Mouse (Mus musculus): Measurements from ENCODE around the gene Osmr. TPM values are rescaled to one million over a fixed set of nuclear protein-coding genes. Genes with fewer than 3 reads are reported as not detected.
"Not testable (repeated sequence)": the region's sequence is repeated elsewhere in the genome, so short reads cannot be mapped to it uniquely, and the experiment has no call there.

The Osmr gene
- polyA plus RNA-seq, 1 experiment from 2014 or later = 1.5 TPM

GRCm38 (mm10) chr15:6857270-6857905 is 17.4 kb downstream of the Osmr start:
- WGBS = 64% methylated on average over 9 of the region's 9 CpGs
- Histone ChIP-seq H3K9ac (no peak overlapping the region), H3K27ac (replicated peaks) (no peak overlapping the region), H3K9me3 (no peaks in the 10 kb centered on the region), H3K36me3 (no peaks in the 10 kb centered on the region), H3K4me3 (no peak overlapping the region), H3K4me1 (replicated peaks) (no peaks in the 10 kb centered on the region), H3K4me2 (no peak overlapping the region), H3K27me3 (no peaks in the 10 kb centered on the region)
- no peak for ATAC-seq (ENCODE audit: low FRiP score, low read depth)

GRCm38 (mm10) chr15:6849851-6850250 is 24.9 kb downstream of the Osmr start:
- Histone ChIP-seq H3K27me3 (no peaks in the 10 kb centered on the region), H3K4me3 (no peak overlapping the region)

GRCm38 (mm10) chr15:6840199-6840598 is 34.6 kb downstream of the Osmr start:
- Histone ChIP-seq H3K27ac (replicated peaks) (no peak overlapping the region), H3K9ac (no peak overlapping the region), H3K4me1 (replicated peaks) (no peaks in the 10 kb centered on the region), H3K4me2 (no peak overlapping the region), H3K36me3 (no peaks in the 10 kb centered on the region), H3K9me3 (no peaks in the 10 kb centered on the region), H3K4me3 (no peak overlapping the region), H3K27me3 (no peaks in the 10 kb centered on the region)
- WGBS = 36% methylated on average over 4 of the region's 4 CpGs
- ATAC-seq (ENCODE audit: low FRiP score, low read depth) = peak; percentile 69

More at GRCm38 (mm10) chr15:6849851-6850250, 24.9 kb downstream of the Osmr start:
- no peak overlapping the region for H3K4me2 ChIP-seq
- H3K4me1 ChIP-seq (replicated peaks) = no peaks in the 10 kb centered on the region
- no peak overlapping the region for H3K27ac ChIP-seq (replicated peaks)
- H3K9ac ChIP-seq = no peak overlapping the region
- ATAC-seq (ENCODE audit: low FRiP score, low read depth) = no peak
- WGBS = 29% methylated on average over 1 of the region's 1 CpGs
- no peaks in the 10 kb centered on the region for H3K36me3 ChIP-seq
- H3K9me3 ChIP-seq = no peaks in the 10 kb centered on the region

- Histone ChIP-seq H3K4me2 (no peak overlapping the region), H3K4me1 (replicated peaks) (no peaks in the 10 kb centered on the region), H3K4me3 (no peak overlapping the region), H3K27ac (replicated peaks) (no peak overlapping the region), H3K9me3 (no peaks in the 10 kb centered on the region), H3K36me3 (no peaks in the 10 kb centered on the region), H3K27me3 (no peaks in the 10 kb centered on the region), H3K9ac (no peak overlapping the region)
- WGBS = 82% methylated on average over 4 of the region's 4 CpGs
- no peak for ATAC-seq (ENCODE audit: low FRiP score, low read depth)
Observed at GRCm38 (mm10) chr15:6815807-6816206, 59.0 kb downstream of the Osmr start.

GRCm38 (mm10) chr15:6801212-6801611 is 73.6 kb downstream of the Osmr start:
- not testable (repeated sequence) for ATAC-seq (ENCODE audit: low FRiP score, low read depth)

GRCm38 (mm10) chr15:6792846-6793245 is 81.9 kb downstream of the Osmr start:
- peaks cover 83% of the 10 kb centered on the region for H3K36me3 ChIP-seq
- WGBS = 78% methylated on average over 7 of the region's 7 CpGs

More at GRCm38 (mm10) chr15:6801212-6801611, 73.6 kb downstream of the Osmr start:
- not testable (repeated sequence) for H3K27me3 ChIP-seq; H3K9me3 ChIP-seq; H3K4me3 ChIP-seq; H3K27ac ChIP-seq (replicated peaks); H3K4me1 ChIP-seq (replicated peaks); H3K9ac ChIP-seq; H3K4me2 ChIP-seq
- WGBS = 98% methylated on average over 8 of the region's 8 CpGs
- peaks cover 34% of the 10 kb centered on the region for H3K36me3 ChIP-seq

GRCm38 (mm10) chr15:6791648-6792047 is 83.1 kb downstream of the Osmr start:
- H3K4me3 ChIP-seq = no peak overlapping the region
- H3K9ac ChIP-seq = no peak overlapping the region
- H3K4me2 ChIP-seq = no peak overlapping the region
- no peaks in the 10 kb centered on the region for H3K4me1 ChIP-seq (replicated peaks)
- no peak overlapping the region for H3K27ac ChIP-seq (replicated peaks)
- peaks cover 83% of the 10 kb centered on the region for H3K36me3 ChIP-seq
- H3K27me3 ChIP-seq = no peaks in the 10 kb centered on the region
- no peaks in the 10 kb centered on the region for H3K9me3 ChIP-seq
- 92% methylated on average over 11 of the region's 11 CpGs for WGBS
- ATAC-seq (ENCODE audit: low FRiP score, low read depth) = no peak

More at GRCm38 (mm10) chr15:6792846-6793245, 81.9 kb downstream of the Osmr start:
- H3K9me3 ChIP-seq = no peaks in the 10 kb centered on the region
- ATAC-seq (ENCODE audit: low FRiP score, low read depth) = no peak
- H3K9ac ChIP-seq = no peak overlapping the region
- H3K27ac ChIP-seq (replicated peaks) = no peak overlapping the region
- H3K4me2 ChIP-seq = no peak overlapping the region
- no peak overlapping the region for H3K4me3 ChIP-seq
- H3K27me3 ChIP-seq = no peaks in the 10 kb centered on the region
- H3K4me1 ChIP-seq (replicated peaks) = no peaks in the 10 kb centered on the region

- WGBS = 91% methylated on average over 7 of the region's 7 CpGs
- Histone ChIP-seq H3K4me2 (no peak overlapping the region), H3K4me1 (replicated peaks) (no peaks in the 10 kb centered on the region), H3K4me3 (no peak overlapping the region), H3K9me3 (no peaks in the 10 kb centered on the region), H3K36me3 (peaks cover 80% of the 10 kb centered on the region), H3K27me3 (no peaks in the 10 kb centered on the region), H3K9ac (no peak overlapping the region), H3K27ac (replicated peaks) (no peak overlapping the region)
- no peak for ATAC-seq (ENCODE audit: low FRiP score, low read depth)
Observed at GRCm38 (mm10) chr15:6790011-6790410, 84.8 kb downstream of the Osmr start.

- Histone ChIP-seq H3K4me3 (no peak overlapping the region), H3K9ac (no peak overlapping the region), H3K4me2 (no peak overlapping the region), H3K4me1 (replicated peaks) (no peaks in the 10 kb centered on the region), H3K9me3 (no peaks in the 10 kb centered on the region), H3K27me3 (no peaks in the 10 kb centered on the region), H3K27ac (replicated peaks) (no peak overlapping the region), H3K36me3 (peaks cover 75% of the 10 kb centered on the region)
- no peak for ATAC-seq (ENCODE audit: low FRiP score, low read depth)
- WGBS = 96% methylated on average over 10 of the region's 10 CpGs
Observed at GRCm38 (mm10) chr15:6787236-6787635, 87.5 kb downstream of the Osmr start.

- H3K4me2 ChIP-seq = no peak overlapping the region
- H3K36me3 ChIP-seq = peaks cover 74% of the 10 kb centered on the region
- H3K4me1 ChIP-seq (replicated peaks) = no peaks in the 10 kb centered on the region
- H3K9ac ChIP-seq = no peak overlapping the region
- no peaks in the 10 kb centered on the region for H3K27me3 ChIP-seq
- H3K9me3 ChIP-seq = no peaks in the 10 kb centered on the region
- H3K27ac ChIP-seq (replicated peaks) = no peak overlapping the region
- no peak overlapping the region for H3K4me3 ChIP-seq
- WGBS = 91% methylated on average over 10 of the region's 10 CpGs
- no peak for ATAC-seq (ENCODE audit: low FRiP score, low read depth)
Observed at GRCm38 (mm10) chr15:6786212-6786611, 88.6 kb downstream of the Osmr start.

- Histone ChIP-seq H3K4me2 (no peak overlapping the region), H3K36me3 (peaks cover 61% of the 10 kb centered on the region), H3K27me3 (no peaks in the 10 kb centered on the region), H3K9me3 (no peaks in the 10 kb centered on the region), H3K4me1 (replicated peaks) (no peaks in the 10 kb centered on the region), H3K9ac (no peak overlapping the region), H3K4me3 (no peak overlapping the region), H3K27ac (replicated peaks) (no peak overlapping the region)
- 97% methylated on average over 3 of the region's 3 CpGs for WGBS
- no peak for ATAC-seq (ENCODE audit: low FRiP score, low read depth)
Observed at GRCm38 (mm10) chr15:6772265-6772664, 102.5 kb downstream of the Osmr start.

All from hindbrain, embryonic 15.5 days (tissue).